Mouse (Mus musculus) heart, postnatal 0 days (tissue): ENCODE data around the gene Wdr95.

Source experiments
- CTCF ChIP-seq: IDR thresholded peaks from 2 replicates; pipeline ENCODE4 v1.5.1; 2016; ENCODE audit warnings: antibody characterized with exemption, control low read depth, low read depth
- EP300 ChIP-seq: IDR thresholded peaks from 2 replicates; pipeline ENCODE4 v1.6.1; 2016; ENCODE audit warnings: antibody characterized with exemption, low read depth

- TF ChIP-seq CTCF, result no peak
- no peak for TF ChIP-seq EP300
Observed at GRCm38 (mm10) chr5:149584154-149584655, 55.7 kb downstream of the Wdr95 start.
